Mouse (Mus musculus) urinary bladder, postnatal 36 days (tissue): ENCODE results near the gene Gm960.

Experiments used
- DNase-seq, 2 experiments: peaks; one replicate each; pipeline ENCODE4 v3.0.0; 2022; ENCODE audit warnings: low spot score in 2 of 2, mixed read lengths in 1 of 2

The Gm960 gene

DNA sequence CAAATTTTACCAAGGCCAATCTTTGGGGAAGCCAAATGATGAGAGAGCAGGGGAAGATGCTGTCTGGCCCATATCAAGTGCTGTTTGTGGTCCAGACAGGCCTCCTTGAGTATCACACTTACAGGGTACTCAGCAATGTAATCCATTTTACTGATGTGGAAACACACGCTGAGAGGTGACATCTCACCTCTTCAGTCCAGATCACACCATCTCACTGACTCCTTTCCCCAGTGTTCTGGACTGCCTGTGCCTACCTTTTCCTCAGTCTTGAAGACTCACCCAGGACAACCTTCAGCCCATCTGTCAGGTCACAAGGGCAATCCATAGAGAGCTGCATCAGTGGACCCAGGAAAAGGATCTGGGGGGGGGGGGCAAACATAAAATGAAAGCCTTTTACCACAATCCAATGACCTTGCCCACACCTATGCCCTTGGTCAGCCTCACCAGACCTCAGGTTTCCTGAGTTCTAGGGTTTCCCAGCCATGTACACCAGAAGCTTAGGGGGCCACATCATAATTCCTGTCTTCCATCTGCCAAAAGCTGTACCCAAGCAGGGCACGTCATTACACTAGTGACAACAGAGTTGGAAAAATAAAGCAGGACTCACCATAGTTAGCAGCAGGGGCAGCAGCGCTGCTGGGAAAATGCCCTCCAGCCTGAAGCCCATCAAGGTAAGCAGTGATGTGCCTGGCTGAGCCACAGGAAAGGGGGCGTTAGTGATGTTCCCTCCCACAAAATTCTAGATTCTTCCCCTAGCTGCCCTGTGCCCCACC, 73.9 kb downstream of the Gm960 start:
- no peak for DNase-seq

- no peak for DNase-seq
These were observed 74.5 kb downstream of the Gm960 start for GRCm38 (mm10) chr19:4624006-4624405.

GRCm38 (mm10) chr19:4623419-4623818, 75.0 kb downstream of the Gm960 start:
- no peak for DNase-seq

- DNase-seq: no peak
These were observed 75.7 kb downstream of the Gm960 start for GRCm38 (mm10) chr19:4622780-4623179.

- DNase-seq: no peak
These were observed 77.7 kb downstream of the Gm960 start for GRCm38 (mm10) chr19:4620721-4621120.

DNA sequence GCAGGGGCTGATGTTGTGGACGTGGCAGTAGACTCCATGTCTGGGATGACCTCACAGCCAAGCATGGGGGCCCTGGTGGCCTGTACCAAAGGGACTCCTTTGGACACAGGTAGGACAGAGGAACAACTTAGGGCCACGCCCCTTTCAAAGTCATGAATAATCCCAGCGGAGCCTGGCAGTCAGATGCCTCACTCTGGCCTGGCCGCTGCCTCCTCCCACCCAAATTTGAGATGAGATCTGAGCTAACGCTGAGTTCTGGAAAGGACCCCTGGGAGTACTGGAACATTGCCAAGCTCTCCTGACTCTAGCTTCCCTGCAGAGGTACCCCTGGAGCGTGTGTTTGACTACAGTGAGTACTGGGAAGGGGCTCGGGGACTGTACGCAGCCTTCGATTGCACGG, 79.0 kb downstream of the Gm960 start:
- no peak for DNase-seq

DNA sequence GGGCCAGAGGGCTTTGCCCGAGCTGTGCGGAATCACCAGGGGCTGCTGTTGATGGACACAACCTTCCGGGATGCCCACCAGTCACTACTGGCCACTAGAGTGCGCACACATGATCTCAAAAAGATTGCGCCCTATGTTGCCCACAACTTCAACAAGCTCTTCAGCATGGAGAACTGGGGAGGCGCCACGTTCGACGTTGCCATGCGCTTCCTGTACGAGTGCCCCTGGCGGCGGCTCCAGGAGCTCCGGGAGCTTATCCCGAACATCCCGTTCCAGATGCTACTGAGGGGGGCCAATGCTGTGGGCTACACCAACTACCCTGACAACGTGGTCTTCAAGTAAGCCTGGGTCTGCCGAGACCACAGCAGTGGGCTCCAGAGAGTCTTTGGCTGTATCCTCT, 80.3 kb downstream of the Gm960 start:
- DNase-seq: no peak

- no peak for DNase-seq
These were observed 81.9 kb downstream of the Gm960 start for GRCm38 (mm10) chr19:4616546-4616945.

DNA sequence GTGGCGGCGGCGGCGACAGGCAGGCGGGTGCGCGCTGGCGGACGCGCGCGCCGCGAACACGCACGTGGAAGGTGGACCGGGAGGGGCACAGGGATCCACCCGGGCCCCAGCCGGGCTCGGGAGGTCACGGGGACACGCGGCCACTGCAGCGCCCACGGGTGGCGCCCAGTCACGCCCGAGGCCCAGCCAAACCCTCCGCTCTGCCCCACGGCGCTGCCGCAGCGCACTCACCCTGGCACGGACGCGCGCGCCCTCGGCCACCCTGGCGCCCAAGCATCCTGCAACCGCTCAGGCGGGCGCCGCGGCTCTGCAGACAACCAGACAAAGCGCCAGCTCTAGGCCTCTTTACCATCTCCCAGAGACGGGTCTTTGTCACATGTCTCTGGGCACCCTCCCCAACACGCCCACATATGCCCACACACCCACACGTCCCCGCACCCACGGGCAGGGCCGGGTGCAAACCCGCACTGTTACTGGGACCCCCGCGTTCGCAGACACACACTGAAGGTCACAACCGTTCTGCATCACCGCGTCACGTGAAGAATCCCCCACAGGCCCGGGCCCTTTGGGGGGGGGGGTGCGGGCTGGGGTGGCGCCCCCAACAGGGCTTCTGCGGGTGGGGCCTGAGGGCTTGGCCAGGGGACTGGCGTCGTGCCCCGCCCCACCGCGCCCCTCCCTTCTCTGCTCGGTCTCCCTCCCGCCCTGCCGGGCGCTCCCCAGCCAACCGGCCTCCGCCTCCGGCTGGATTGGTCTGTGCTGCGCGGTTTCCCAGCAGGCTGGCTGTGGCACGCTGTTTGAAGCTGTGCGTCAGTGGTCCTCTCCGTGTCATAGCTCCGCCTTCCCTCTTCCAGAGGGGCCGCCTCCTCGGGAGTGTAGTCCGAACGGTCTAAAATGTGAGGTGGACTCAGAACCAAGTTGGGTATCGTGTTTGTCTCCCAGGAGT, 83.0 kb downstream of the Gm960 start, which contains the start of gene Lrfn4:
Lrfn4 (minus strand) TSS at position 517 of the 943 bp plus-strand sequence.
- peak; percentile 52 to 77 for DNase-seq

DNA sequence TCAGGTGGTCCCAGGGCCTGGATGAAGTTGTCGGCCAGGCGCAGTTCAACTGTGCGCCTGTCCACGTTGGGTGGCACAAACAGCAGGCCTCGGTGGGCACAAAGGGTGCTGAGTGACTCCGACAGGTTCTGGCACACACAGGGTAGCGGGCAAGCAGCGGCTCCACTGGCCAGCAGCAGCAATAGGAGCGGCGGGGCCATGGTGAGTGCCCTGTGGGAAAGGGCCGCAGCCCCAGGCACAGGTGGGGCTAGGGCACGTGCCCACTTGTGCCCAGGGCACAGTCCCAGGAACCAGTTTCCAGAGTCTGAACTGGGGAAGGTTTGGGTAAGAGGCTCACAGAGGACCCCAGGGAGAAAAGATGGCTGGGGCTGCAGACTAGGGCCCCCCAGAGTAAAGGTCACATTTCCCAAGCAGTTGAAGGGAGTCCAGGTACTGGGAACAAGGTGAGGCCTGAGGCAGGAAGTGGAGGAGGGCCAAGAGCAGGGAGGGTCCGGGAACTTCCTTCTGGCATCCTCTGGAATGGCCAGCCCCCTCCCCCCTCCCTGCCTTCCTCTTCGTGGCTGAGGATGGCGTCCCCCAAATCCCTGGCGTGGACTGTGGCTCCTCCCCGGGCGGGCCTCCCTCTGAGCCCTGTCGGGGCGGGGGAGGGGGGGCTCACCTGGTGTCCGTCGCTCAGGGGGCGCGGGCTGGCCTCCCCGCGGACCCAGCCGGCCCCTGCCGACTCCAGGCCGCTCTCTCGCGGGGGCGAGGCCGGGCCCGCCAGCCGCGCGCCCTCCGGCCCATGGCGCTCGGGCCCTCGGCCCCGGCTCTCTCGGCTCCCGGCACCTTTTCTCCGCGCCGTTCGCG, 83.9 kb downstream of the Gm960 start:
- no peak for DNase-seq

DNA sequence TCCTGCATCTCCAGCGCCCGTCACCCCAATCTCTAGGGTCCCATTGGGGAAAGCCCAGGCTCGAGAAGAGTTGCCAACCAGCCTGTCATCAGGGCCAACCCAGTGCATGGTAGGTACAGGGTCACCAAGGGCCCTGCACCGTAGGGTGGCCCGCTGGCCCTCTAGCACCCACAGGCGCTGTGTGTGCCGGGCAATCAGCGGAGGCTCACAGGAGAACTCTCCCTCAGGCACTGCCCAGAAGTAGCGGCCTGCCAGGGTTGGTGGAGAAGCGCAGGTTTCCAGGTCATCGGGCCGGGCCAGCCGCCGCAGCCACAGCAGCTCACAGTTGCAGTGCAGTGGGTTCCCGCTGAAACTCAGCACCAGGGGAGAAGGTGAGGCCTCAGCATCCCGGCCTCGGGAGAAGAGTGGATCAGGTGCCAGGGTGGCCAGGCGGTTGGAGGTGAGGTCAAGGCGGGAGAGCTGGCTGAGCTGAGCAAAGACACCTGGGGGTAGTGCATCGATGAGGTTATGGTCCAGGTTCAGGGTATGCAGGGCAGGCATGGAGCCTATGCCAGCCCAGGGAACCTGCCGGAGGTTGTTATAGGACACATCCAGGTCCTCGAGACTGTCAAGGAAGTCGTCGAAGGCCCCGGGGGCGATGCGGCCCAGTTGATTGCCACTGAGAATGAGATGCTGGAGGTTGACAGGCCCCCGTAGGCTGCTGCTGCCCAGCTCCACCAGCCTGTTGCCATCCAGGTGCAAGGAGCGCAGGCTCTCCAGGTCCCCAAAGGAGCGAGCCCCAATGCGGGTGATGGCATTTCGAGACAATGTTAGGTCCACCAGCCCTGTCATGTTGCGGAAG, 84.8 kb downstream of the Gm960 start:
- no peak for DNase-seq

- no peak for DNase-seq
These were observed 86.1 kb downstream of the Gm960 start for GRCm38 (mm10) chr19:4612181-4612961.

DNA sequence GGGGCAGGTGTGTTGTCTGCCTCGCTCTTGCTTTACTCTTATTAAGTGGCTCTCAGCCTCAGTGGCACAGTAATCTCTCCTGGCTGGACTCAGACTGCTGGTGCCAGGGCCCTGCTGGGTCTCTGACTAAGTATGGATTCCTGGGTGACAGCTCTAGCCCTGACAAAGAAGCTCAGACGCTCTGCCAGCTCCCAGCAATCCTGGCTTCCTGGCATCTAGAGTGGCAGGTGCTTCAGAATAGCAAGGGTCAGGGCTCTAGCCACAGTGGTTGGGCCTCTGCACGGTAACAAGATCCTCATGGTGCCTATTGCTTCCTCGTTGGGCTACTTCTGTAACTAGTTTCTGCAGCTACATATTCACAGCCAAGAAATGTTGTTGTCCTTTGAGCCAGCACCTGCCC, 88.4 kb downstream of the Gm960 start:
- DNase-seq: no peak

DNA sequence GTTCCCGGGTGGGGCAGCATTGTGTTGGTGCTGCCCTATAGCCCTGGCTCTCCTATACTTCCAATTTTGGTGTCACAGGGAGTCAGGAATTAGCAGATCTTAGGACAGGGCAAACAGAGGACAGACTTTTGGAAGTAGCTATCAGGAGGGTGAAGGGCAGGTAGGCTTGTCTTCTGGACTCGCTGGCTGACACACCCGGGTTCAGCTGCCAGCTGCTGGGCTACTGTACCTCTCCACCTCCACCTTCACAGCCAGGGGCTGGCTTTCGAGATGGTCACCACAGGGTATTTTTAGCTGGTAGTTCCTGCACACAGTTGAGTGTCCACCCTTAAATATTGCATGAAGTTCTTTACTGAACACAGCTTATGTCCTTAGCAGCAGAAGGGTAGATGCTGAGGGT, 90.0 kb downstream of the Gm960 start:
- no peak for DNase-seq

DNA sequence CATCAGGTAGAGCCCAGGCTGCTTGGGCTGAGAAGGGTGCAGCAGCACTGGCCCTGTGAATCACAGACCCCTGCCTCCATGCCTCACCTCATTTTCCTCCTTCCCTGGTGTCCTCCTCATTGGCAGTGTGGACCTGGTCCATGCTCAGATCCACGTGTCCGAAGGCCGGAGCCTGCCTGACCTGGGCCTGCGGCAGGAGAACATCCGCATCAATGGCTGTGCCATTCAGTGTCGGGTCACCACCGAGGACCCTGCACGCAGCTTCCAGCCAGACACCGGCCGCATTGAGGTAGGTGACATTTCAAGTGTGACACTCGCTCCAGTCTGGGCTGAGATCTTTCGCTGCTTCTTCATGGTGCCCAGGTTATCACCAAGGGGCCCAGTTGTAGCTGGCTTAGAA, 91.1 kb downstream of the Gm960 start:
- DNase-seq: no peak

GRCm38 (mm10) chr19:4605654-4606053, 92.8 kb downstream of the Gm960 start:
- no peak for DNase-seq

GRCm38 (mm10) chr19:4603801-4604723, 94.4 kb downstream of the Gm960 start:
- DNase-seq: peak in 1 of 2 experiments; percentile 52

DNA sequence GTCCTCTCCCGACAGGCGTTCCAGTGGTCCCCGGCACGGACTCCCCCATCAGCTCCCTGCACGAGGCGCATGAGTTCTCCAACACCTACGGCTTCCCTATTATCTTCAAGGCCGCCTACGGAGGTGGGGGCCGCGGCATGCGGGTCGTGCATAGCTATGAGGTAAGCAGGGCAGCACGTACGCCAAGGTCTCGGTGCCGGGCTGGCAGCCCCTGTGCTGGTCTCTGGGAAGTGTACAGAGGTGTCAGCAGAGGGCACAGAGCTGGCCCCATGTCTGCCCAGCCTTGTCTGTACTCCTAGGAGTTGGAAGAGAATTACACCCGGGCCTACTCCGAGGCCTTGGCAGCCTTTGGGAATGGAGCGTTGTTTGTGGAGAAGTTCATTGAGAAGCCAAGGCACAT, 96.0 kb downstream of the Gm960 start:
- DNase-seq: no peak

DNA sequence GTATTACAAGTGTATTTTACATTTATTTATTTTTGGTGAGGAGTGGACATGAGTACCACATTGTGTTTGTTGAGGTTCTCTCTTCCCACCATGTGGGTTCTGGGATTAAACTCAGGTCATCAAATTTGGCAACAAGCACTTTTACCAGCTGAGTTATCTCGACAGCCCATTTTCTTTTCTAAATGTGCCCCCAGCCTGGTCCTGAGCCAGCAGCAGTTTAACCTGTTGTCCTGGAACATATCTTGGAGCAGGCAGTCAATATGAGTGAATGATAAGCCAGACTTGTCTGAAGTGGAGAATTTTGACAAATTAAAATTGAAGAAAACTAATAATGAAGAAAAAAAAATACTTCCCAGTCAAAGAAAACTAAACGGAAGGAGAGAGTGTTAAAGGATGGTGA, 102.4 kb downstream of the Gm960 start:
- no peak for DNase-seq
